In genomic region chr1:152553912-152554547, GRCm38 (mm10) we compare ENCODE assay signal across 11 mouse cellular contexts.
A peak's percentile ranks its signal among the peaks of the same experiment; 100 is the strongest.
DNase-seq lines count a peak whose midpoint lies in the region; ATAC-seq and TF ChIP-seq lines count a peak whose summit lies in the region.
"Had no signal": no experiment of that assay in that cellular context is flagged by ENCODE, and none has a peak within 500 bp of the region (broad histone marks: within the 10 kb centered on the region; RNA-seq: fewer than 3 reads in every experiment).

No protein-coding gene starts in this region.

- no peak for TF ChIP-seq CTCF in gastrocnemius, adult 2 months (IDR thresholded peaks at IDR 0.05)
- no peak for TF ChIP-seq CTCF in left cerebral cortex, adult 2 months (IDR thresholded peaks at IDR 0.05)

- no peak for DNase-seq in gastrocnemius, adult 2 months
- DNase-seq in gastrocnemius, postnatal 36 days = no peak
- DNase-seq in left cerebral cortex, adult 2 months (ENCODE audit: extremely low spot score in 1 of 2, low spot score in 2 of 2) = no peak
- no peak for DNase-seq in left cerebral cortex, postnatal 14 days (ENCODE audit: low spot score in 2 of 2)
- peak; percentile 67 for DNase-seq in kidney, adult 9 months
- no peak for DNase-seq in embryo, embryonic 9.5 days (ENCODE audit: extremely low spot score)
- DNase-seq in right cerebral cortex, postnatal 25 days = no peak
- DNase-seq: adrenal gland, postnatal 25 days; cerebellum, adult 2 months had no signal

- H3K27ac ChIP-seq in gastrocnemius, adult 2 months = peak overlapping the region; percentile 54
- 0 out of 2 replicates have a peak overlapping the region, but pooled peaks have one; percentile 6 for H3K27ac ChIP-seq in left cerebral cortex, adult 2 months

- H3K4me3 ChIP-seq in gastrocnemius, adult 2 months = 0 out of 2 replicates have a peak overlapping the region, but pooled peaks have one; percentile 6
- H3K4me3 ChIP-seq in left cerebral cortex, adult 2 months = no peak overlapping the region

- intact Hi-C loops in gastrocnemius, adult 2 months (cut with DNase I) = no loop called here
- intact Hi-C loops in gastrocnemius, postnatal 36 days (cut with DNase I) = no loop called here
- intact Hi-C loops in left cerebral cortex, adult 2 months (cut with DNase I) = no loop called here
- intact Hi-C loops in left cerebral cortex, postnatal 14 days (cut with DNase I) = no loop called here

- ATAC-seq in megakaryocyte, adult 5-6 weeks (ENCODE audit: poor library complexity, severe bottlenecking) = peak; percentile 74
- ATAC-seq: lung, postnatal 0 days had no signal
